Mouse (Mus musculus): ENCODE data around the gene Pla2g12a. TPM values are rescaled to one million over a fixed set of nuclear protein-coding genes. Genes with fewer than 3 reads are reported as not detected.

The Pla2g12a gene
- 64.7 and 66.7 TPM in 2 replicates for polyA plus RNA-seq (2015; fragmentation: Nextera tagmentation; extraction: Ambion mirVana)

- H3K27me3 ChIP-seq (ENCODE audit: control insufficient read depth, insufficient read depth, low read length): no peaks in the 10 kb centered on the region
- 0 out of 2 replicates have a peak, but pooled peaks cover 3% of the 10 kb centered on the region for H3K4me1 ChIP-seq (replicated peaks; ENCODE audit: control insufficient read depth, insufficient read depth)
- H3K27ac ChIP-seq (replicated peaks): peak within 1 kb of the TSS; percentile 61
- under 1% methylated on average over 43 of the region's 66 CpGs for WGBS
- peak; percentile 86 for ATAC-seq (ENCODE audit: low FRiP score, low TSS enrichment)
- no peaks in the 10 kb centered on the region for H3K9me3 ChIP-seq (ENCODE audit: control insufficient read depth, low read length)
- peak within 1 kb of the TSS; percentile 67 for H3K4me3 ChIP-seq (ENCODE audit: low read depth, low read length)
- H3K4me2 ChIP-seq (replicated peaks; ENCODE audit: low read depth): peak within 1 kb of the TSS; percentile 89
- peak; percentile 90 for DNase-seq (ENCODE audit: low spot score)
- peak within 1 kb of the TSS; percentile 75 for H3K9ac ChIP-seq (ENCODE audit: low read length)
- TF ChIP-seq EP300 (optimal IDR thresholded peaks at IDR 0.05): no peak
- TF ChIP-seq CTCF (IDR thresholded peaks at IDR 0.05; ENCODE audit: low read depth): peak; percentile 49
- H3K36me3 ChIP-seq (ENCODE audit: control insufficient read depth, insufficient read depth, low read length): no peaks in the 10 kb centered on the region
These were observed at the start of gene Pla2g12a for GRCm38 (mm10) chr3:129878405-129879021. Pla2g12a (plus strand) TSS chr3:129878606.

GRCm38 (mm10) chr3:129830626-129831025, 47.8 kb upstream of the Pla2g12a start:
- Histone ChIP-seq H3K4me1 (replicated peaks; ENCODE audit: control insufficient read depth, insufficient read depth) (peaks cover 5% of the 10 kb centered on the region; the same call in 1 of the 2 replicates), H3K36me3 (ENCODE audit: control insufficient read depth, insufficient read depth, low read length) (no peaks in the 10 kb centered on the region), H3K27ac (replicated peaks) (peak overlapping the region; percentile 91), H3K4me2 (replicated peaks; ENCODE audit: low read depth) (peak overlapping the region; percentile 78), H3K4me3 (ENCODE audit: low read depth, low read length) (peak overlapping the region; percentile 92), H3K27me3 (ENCODE audit: control insufficient read depth, insufficient read depth, low read length) (no peaks in the 10 kb centered on the region), H3K9ac (ENCODE audit: low read length) (peak overlapping the region; percentile 88), H3K9me3 (ENCODE audit: control insufficient read depth, low read length) (no peaks in the 10 kb centered on the region)
- 0% methylated on average over 42 of the region's 45 CpGs for WGBS
- TF ChIP-seq EP300 (optimal IDR thresholded peaks at IDR 0.05) (no peak), CTCF (IDR thresholded peaks at IDR 0.05; ENCODE audit: low read depth) (no peak)
- ATAC-seq (ENCODE audit: low FRiP score, low TSS enrichment): peak; percentile 0; the same call in 1 of the 2 replicates
- DNase-seq (ENCODE audit: low spot score): peak; percentile 76

DNA sequence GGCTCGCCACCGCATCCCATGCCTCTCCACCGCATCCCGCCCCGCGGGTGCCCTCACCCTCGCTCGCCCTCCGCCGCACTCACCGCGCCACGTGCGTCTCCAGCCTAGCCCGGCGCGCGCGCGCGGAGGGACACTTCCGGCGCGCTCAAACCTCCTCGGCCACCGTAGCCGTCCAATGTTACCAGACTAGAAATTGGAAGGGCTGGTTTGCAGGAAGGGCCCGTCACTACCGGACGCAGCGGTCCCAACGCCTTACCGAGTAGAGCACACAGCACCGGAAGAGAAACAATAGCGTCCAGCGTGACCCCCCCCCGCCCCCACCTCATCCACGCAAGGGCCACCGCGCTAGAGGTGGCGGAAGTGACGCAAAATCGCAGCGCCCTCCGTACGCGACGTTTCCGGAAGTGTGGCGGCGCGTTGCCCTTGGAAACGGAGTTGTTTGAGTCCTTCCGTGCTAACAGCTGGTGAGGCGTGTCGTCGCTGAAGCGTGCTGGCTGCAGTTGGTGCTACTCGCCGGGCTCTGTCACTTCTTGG, 47.3 kb upstream of the Pla2g12a start, which contains the start of gene Gar1:
Gene Gar1 (minus strand): TSS at position 362 of the 534 bp plus-strand sequence.
- H3K9ac ChIP-seq (ENCODE audit: low read length): peak within 1 kb of the TSS; percentile 88
- TF ChIP-seq CTCF (IDR thresholded peaks at IDR 0.05; ENCODE audit: low read depth) (no peak), EP300 (optimal IDR thresholded peaks at IDR 0.05) (no peak)
- under 1% methylated on average over 51 of the region's 60 CpGs for WGBS

GRCm38 (mm10) chr3:129835388-129835934, 42.9 kb upstream of the Pla2g12a start, which contains the start of gene Cfi:
Cfi (plus strand) TSS chr3:129835884.
- WGBS: 51% methylated on average over 6 of the region's 6 CpGs
- H3K27me3 ChIP-seq (ENCODE audit: control insufficient read depth, insufficient read depth, low read length): no peaks in the 10 kb centered on the region
- peak within 1 kb of the TSS; percentile 27 for H3K4me3 ChIP-seq (ENCODE audit: low read depth, low read length)
- H3K4me2 ChIP-seq (replicated peaks; ENCODE audit: low read depth): peak within 1 kb of the TSS; percentile 40
- H3K36me3 ChIP-seq (ENCODE audit: control insufficient read depth, insufficient read depth, low read length): no peaks in the 10 kb centered on the region
- no peaks in the 10 kb centered on the region for H3K9me3 ChIP-seq (ENCODE audit: control insufficient read depth, low read length)
- ATAC-seq (ENCODE audit: low FRiP score, low TSS enrichment) (peak; percentile 76), DNase-seq (ENCODE audit: low spot score) (peak; percentile 63)
- peak within 1 kb of the TSS; percentile 31 for H3K9ac ChIP-seq (ENCODE audit: low read length)
- peak within 1 kb of the TSS; percentile 86 for H3K27ac ChIP-seq (replicated peaks)
- H3K4me1 ChIP-seq (replicated peaks; ENCODE audit: control insufficient read depth, insufficient read depth): no peaks in the 10 kb centered on the region
- no peak for TF ChIP-seq EP300 (optimal IDR thresholded peaks at IDR 0.05)
- TF ChIP-seq CTCF (IDR thresholded peaks at IDR 0.05; ENCODE audit: low read depth): no peak

More for the DNA sequence above, 47.3 kb upstream of the Pla2g12a start, which contains the start of gene Gar1:
- no peaks in the 10 kb centered on the region for H3K36me3 ChIP-seq (ENCODE audit: control insufficient read depth, insufficient read depth, low read length)
- H3K4me2 ChIP-seq (replicated peaks; ENCODE audit: low read depth): peak within 1 kb of the TSS; percentile 78
- no peaks in the 10 kb centered on the region for H3K27me3 ChIP-seq (ENCODE audit: control insufficient read depth, insufficient read depth, low read length)
- H3K4me1 ChIP-seq (replicated peaks; ENCODE audit: control insufficient read depth, insufficient read depth): peaks cover 5% of the 10 kb centered on the region; the same call in 1 of the 2 replicates
- H3K9me3 ChIP-seq (ENCODE audit: control insufficient read depth, low read length): no peaks in the 10 kb centered on the region
- ATAC-seq (ENCODE audit: low FRiP score, low TSS enrichment) (peak; percentile 85), DNase-seq (ENCODE audit: low spot score) (peak; percentile 97)
- H3K27ac ChIP-seq (replicated peaks): peak within 1 kb of the TSS; percentile 91
- H3K4me3 ChIP-seq (ENCODE audit: low read depth, low read length): peak within 1 kb of the TSS; percentile 92

DNA sequence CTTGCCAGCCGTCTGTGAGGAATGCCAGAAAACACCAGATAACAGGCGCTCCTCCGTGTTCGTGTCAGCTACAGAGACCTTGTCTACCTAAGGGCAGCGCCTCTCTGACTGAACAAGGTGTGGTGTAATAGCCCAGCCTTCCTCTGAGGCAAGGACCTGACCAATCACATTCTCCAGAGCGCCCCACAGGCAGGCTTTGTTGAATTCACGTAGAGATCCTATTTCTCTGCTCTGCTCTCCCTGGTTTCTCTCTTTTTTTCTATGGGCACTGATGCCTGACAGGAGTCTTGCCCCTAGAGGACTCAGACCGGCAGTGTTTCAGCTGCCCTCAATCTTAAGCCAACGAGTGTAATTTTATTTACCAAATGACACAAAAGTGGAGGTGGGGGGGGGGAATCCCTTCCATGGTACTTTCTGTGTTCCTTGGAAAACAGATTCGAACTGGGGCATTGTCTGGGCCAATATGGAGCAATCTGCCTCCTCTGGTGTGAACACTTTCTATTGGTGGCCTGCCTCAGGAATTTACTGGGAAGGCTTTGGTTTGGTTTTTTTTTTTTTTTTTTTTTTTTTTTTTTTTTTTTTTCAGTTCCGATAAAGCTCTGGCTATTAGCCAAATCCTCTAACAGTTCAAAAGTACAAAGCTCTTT, 42.2 kb upstream of the Pla2g12a start:
- 14% methylated on average over 11 of the region's 11 CpGs for WGBS
- no peaks in the 10 kb centered on the region for H3K9me3 ChIP-seq (ENCODE audit: control insufficient read depth, low read length)
- ATAC-seq (ENCODE audit: low FRiP score, low TSS enrichment) (peak; percentile 86), DNase-seq (ENCODE audit: low spot score) (peak; percentile 80)
- peak overlapping the region; percentile 86 for H3K27ac ChIP-seq (replicated peaks)
- peak overlapping the region; percentile 27; the same call in 1 of the 2 replicates for H3K4me3 ChIP-seq (ENCODE audit: low read depth, low read length)
- H3K9ac ChIP-seq (ENCODE audit: low read length): peak overlapping the region; percentile 31
- TF ChIP-seq EP300 (optimal IDR thresholded peaks at IDR 0.05): no peak
- TF ChIP-seq CTCF (IDR thresholded peaks at IDR 0.05; ENCODE audit: low read depth): no peak
- H3K4me1 ChIP-seq (replicated peaks; ENCODE audit: control insufficient read depth, insufficient read depth): no peaks in the 10 kb centered on the region
- H3K27me3 ChIP-seq (ENCODE audit: control insufficient read depth, insufficient read depth, low read length): no peaks in the 10 kb centered on the region
- H3K4me2 ChIP-seq (replicated peaks; ENCODE audit: low read depth): peak overlapping the region; percentile 40
- no peaks in the 10 kb centered on the region for H3K36me3 ChIP-seq (ENCODE audit: control insufficient read depth, insufficient read depth, low read length)

Data from stomach, postnatal 0 days (tissue).